Mouse (Mus musculus) embryonic facial prominence, embryonic 10.5 days (tissue): ENCODE measurements around the gene Tns1. TPM values are rescaled to one million over a fixed set of nuclear protein-coding genes. Genes with fewer than 3 reads are reported as not detected.
"Not testable (repeated sequence)": the region's sequence is repeated elsewhere in the genome, so short reads cannot be mapped to it uniquely, and the experiment has no call there.

Experiments
- DNase-seq: peaks from one replicate; pipeline ENCODE4 v3.0.0-alpha.2; 2017; ENCODE audit warnings: low spot score
- H3K27ac ChIP-seq: fragments of 300-500 bp; sonication (generic); replicated peaks from 2 replicates; pipeline ENCODE4 v1.5.1; 2016; ENCODE audit warnings: mild to moderate bottlenecking
- H3K27me3 ChIP-seq: fragments of 300-500 bp; sonication (generic); replicated peaks from 2 replicates; pipeline ENCODE4 v1.6.1; 2016; ENCODE audit warnings: low read depth, mild to moderate bottlenecking; ENCODE audit not compliant: poor library complexity, severe bottlenecking
- H3K36me3 ChIP-seq: fragments of 300-500 bp; sonication (generic); replicated peaks from 2 replicates; pipeline ENCODE4 v1.6.1; 2016; ENCODE audit warnings: mild to moderate bottlenecking, moderate library complexity
- H3K4me1 ChIP-seq: fragments of 300-500 bp; sonication (generic); 2 replicates; pipeline ENCODE4 v1.6.1; 2016
- H3K4me3 ChIP-seq: fragments of 300-500 bp; sonication (generic); 2 replicates; pipeline ENCODE4 v1.5.1; 2016; ENCODE audit warnings: mild to moderate bottlenecking, moderate library complexity
- H3K9me3 ChIP-seq: fragments of 300-500 bp; sonication (generic); 2 replicates; pipeline ENCODE4 v1.6.1; 2016; ENCODE audit warnings: mild to moderate bottlenecking
- WGBS: fragments of 180-500 bp; shearing (Covaris S2); methylation state at CpG from one replicate; pipeline ENCODE4 v1.1.7; 2016; 5-methylcytosine and 5-hydroxymethylcytosine counted together
- polyA plus RNA-seq: library from polyadenylated mRNA; unstranded; fragments of >200 nt; fragmentation: Nextera tagmentation; extraction: Ambion mirVana; gene quantifications from 2 replicates; pipeline ENCODE4 v1.2.1, GENCODE M21; 2016

The Tns1 gene
- 27.4 and 30.4 TPM in 2 replicates for polyA plus RNA-seq

DNA sequence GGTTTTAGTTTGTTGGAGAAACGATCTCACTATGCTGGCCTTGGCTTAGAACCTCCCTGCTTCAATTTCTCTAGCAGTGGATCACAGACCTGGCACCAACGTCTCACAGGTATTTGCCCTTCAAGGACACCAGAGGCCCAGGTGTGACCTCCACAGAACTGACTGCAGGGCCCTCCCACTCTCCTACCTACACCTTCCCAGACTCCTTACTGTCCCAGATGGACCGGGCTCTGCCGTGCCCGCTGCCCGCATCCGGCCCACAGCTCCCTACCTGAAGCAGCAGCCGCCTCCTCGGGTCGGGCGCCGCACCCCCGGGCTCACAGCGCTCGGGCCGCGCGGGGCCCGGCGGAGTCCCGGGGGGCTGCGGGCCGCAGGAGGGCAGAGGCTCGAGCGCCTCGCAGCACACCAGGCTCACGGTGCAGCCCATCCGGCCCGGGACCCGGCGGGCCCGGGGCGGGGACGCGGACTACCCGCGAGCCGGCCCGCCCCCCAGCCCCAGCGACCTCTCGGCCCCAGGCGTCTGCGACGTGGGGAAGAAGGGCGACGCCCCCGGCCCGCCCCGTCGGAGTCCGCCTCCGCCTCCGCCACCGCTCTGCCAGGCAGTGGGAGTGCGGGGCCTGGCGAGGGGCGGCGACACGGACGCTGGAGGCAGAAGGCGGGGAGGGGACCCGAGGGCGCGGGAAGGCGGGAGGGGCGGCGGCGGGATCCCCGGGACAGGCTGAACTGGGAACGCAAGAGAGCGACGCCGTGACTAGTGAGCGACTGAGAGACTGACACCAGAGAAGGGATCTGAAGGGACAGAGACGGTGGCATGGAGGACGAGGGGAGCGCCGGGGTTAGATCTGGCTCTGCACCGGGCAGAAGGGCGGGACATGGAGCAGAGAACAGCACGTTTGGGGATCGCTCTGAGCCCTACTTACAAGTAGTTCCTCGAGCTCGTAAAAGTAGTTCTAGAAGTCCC, at the start of gene Tns1:
Tns1 (minus strand) TSS at position 429 of the 961 bp plus-strand sequence.
- no peaks in the 10 kb centered on the region for H3K36me3 ChIP-seq
- H3K9me3 ChIP-seq: no peaks in the 10 kb centered on the region
- H3K4me1 ChIP-seq: peaks cover 42% of the 10 kb centered on the region
- peak within 1 kb of the TSS; percentile 72 for H3K4me3 ChIP-seq
- peak within 1 kb of the TSS; percentile 81 for H3K27ac ChIP-seq
- peaks cover 67% of the 10 kb centered on the region for H3K27me3 ChIP-seq
- peak; percentile 73 for DNase-seq
- under 1% methylated on average over 84 of the region's 84 CpGs for WGBS

DNA sequence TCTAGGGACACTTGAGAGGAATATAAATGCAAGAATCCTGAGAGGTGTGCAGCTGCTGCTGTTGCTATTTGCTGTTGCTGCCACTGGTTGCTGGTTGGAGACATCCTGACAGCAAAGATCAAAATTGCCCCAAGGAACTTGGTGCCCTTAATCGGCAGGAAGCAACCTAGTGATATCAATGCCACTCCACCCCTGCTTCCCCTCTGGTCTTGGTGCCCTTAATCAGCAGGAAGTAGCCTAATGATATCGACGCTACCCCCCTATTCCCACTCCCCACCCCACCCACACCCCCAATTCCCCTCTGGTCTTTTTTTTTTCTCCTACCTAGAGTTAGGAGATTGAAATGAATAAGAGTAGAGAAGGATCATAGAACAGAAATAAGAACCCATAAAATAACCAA, 48.5 kb upstream of the Tns1 start:
- Histone ChIP-seq H3K27ac (no peak overlapping the region), H3K36me3 (no peaks in the 10 kb centered on the region), H3K27me3 (no peaks in the 10 kb centered on the region), H3K9me3 (no peaks in the 10 kb centered on the region), H3K4me3 (no peak overlapping the region), H3K4me1 (no peaks in the 10 kb centered on the region)
- 81% methylated on average over 3 of the region's 3 CpGs for WGBS
- no peak for DNase-seq

GRCm38 (mm10) chr1:74169721-74170120, 45.5 kb upstream of the Tns1 start:
- WGBS: 82% methylated on average over 3 of the region's 3 CpGs
- Histone ChIP-seq H3K27me3 (no peaks in the 10 kb centered on the region), H3K4me1 (no peaks in the 10 kb centered on the region), H3K4me3 (no peak overlapping the region), H3K9me3 (no peaks in the 10 kb centered on the region), H3K27ac (no peak overlapping the region), H3K36me3 (no peaks in the 10 kb centered on the region)
- DNase-seq: no peak

DNA sequence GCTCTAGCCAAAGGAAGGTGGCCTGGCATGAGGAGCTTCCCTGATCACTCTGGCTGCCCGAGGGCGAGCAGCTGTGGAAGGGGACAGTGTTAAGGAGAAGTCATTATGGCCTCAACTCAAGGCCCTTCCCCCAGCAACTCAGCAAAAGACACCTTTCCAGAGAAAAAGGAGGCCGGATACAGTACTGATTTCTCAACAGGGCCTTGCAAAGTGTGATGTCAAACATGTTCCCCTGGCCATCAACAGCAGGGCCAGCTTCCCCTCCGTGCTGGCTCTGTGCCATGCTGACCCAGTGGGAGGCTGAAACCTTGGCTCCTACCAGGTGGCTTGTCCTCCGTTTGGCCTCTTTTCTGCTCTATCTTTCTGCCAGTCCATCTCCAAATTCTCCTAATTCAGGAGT, 42.9 kb upstream of the Tns1 start:
- no peak overlapping the region for H3K27ac ChIP-seq
- WGBS: 87% methylated on average over 5 of the region's 5 CpGs
- no peak for DNase-seq

DNA sequence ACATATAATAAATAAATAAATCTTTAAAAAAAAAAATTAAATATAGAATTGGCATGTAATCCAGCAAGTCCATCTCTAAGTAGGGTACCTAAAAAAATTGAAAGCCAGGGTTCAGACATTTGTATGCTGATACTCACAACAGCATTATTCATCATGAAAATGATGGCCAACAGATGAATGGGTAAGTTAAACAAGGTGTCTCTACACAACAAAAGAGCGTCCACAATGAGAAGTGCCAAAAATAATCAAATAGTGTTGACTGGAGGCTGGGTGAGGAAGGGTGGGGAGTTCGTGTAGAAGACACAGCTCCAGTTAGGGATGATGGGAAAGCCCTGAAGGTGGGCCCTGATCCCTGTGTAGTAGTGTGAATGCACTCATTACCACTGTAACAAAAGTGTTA, 35.8 kb upstream of the Tns1 start:
- no peak overlapping the region for H3K27ac ChIP-seq
- H3K9me3 ChIP-seq: no peaks in the 10 kb centered on the region
- no peak for DNase-seq
- H3K4me1 ChIP-seq: peaks cover 4% of the 10 kb centered on the region; the same call in 1 of the 2 replicates
- no peak overlapping the region for H3K4me3 ChIP-seq
- H3K36me3 ChIP-seq: no peaks in the 10 kb centered on the region
- 73% methylated on average over 2 of the region's 2 CpGs for WGBS
- H3K27me3 ChIP-seq: no peaks in the 10 kb centered on the region

More for the DNA sequence above, 42.9 kb upstream of the Tns1 start:
- Histone ChIP-seq H3K4me3 (no peak overlapping the region), H3K4me1 (no peaks in the 10 kb centered on the region), H3K9me3 (no peaks in the 10 kb centered on the region), H3K27me3 (no peaks in the 10 kb centered on the region), H3K36me3 (no peaks in the 10 kb centered on the region)

- H3K4me1 ChIP-seq, H3K36me3 ChIP-seq, DNase-seq, H3K27ac ChIP-seq, H3K4me3 ChIP-seq, H3K27me3 ChIP-seq, H3K9me3 ChIP-seq: not testable (repeated sequence)
- 79% methylated on average over 5 of the region's 5 CpGs for WGBS
Measured at GRCm38 (mm10) chr1:74159613-74160012, 35.4 kb upstream of the Tns1 start.

DNA sequence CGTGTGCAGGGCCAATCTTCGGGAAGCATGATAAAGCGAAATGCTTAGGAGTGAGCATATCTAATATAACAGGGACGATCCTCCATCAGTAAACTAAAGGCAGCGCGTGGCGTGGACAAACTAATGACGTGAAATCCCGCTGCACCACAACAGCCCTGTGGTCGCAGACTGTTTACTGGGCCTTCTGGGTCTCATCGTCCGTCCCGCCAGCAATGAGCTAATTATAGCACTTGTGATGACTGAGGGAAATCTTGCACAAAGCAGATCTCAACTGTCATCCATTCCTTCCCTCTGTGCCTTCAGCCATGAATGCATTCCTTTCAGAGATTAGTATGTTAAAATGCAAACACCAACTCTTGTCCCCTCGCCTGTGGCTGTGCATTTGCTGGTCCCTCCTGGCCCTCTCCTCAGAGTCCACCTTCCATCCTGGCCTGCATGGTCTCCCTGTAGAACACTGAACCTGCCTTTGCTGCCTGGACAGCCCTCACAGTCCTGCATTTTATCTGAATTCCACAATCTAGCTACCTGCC, 32.2 kb upstream of the Tns1 start:
- 79% methylated on average over 14 of the region's 14 CpGs for WGBS
- H3K9me3 ChIP-seq: no peaks in the 10 kb centered on the region
- no peak for DNase-seq
- no peak overlapping the region for H3K4me3 ChIP-seq
- peaks cover 20% of the 10 kb centered on the region for H3K4me1 ChIP-seq
- no peaks in the 10 kb centered on the region for H3K36me3 ChIP-seq
- no peak overlapping the region for H3K27ac ChIP-seq
- H3K27me3 ChIP-seq: no peaks in the 10 kb centered on the region

DNA sequence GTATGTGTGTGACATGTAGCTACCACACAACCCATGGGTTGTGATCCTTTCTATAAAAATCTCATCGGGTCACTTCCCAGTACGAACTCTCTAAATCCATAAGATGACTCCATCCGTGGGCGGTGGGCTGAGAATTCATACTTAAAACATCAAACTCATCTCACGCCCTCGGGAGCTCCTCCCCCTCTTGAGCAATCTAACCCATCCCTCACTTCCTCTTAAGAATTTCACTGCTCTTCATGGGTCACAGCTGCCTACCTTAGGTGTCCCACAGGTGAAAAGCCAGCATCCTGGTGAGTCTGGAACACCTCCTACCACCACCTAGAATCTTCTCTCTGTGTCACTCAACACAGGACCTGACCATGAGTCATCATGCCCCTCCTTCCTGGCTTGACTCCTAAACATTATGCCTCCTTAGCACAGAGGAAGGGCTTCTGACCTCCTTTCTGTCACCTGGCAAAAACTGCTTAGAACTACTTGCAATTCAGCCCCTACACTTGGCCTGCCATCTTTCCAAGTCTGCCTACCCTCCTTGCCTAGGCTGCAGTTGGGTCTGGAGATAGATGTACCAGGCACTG, 31.3 kb upstream of the Tns1 start:
- H3K9me3 ChIP-seq: no peaks in the 10 kb centered on the region
- peaks cover 20% of the 10 kb centered on the region for H3K4me1 ChIP-seq
- DNase-seq: no peak
- H3K27ac ChIP-seq: no peak overlapping the region
- no peak overlapping the region for H3K4me3 ChIP-seq
- no peaks in the 10 kb centered on the region for H3K27me3 ChIP-seq
- WGBS: 88% methylated on average over 6 of the region's 6 CpGs
- H3K36me3 ChIP-seq: no peaks in the 10 kb centered on the region

- Histone ChIP-seq H3K4me1 (peaks cover 20% of the 10 kb centered on the region), H3K36me3 (no peaks in the 10 kb centered on the region), H3K27ac (no peak within 1 kb of the TSS), H3K9me3 (no peaks in the 10 kb centered on the region), H3K4me3 (no peak within 1 kb of the TSS), H3K27me3 (no peaks in the 10 kb centered on the region)
- 74% methylated on average over 8 of the region's 8 CpGs for WGBS
- DNase-seq: no peak
Measured at GRCm38 (mm10) chr1:74153461-74154184, 29.4 kb upstream of the Tns1 start, which contains the start of gene Cxcr2. Gene Cxcr2 (plus strand): TSS chr1:74153989.

GRCm38 (mm10) chr1:74151091-74151490, 26.8 kb upstream of the Tns1 start:
- Histone ChIP-seq H3K27me3 (no peaks in the 10 kb centered on the region), H3K27ac (no peak overlapping the region), H3K36me3 (no peaks in the 10 kb centered on the region), H3K4me1 (peaks cover 17% of the 10 kb centered on the region), H3K9me3 (no peaks in the 10 kb centered on the region), H3K4me3 (no peak overlapping the region)
- no peak for DNase-seq
- WGBS: 84% methylated on average over 3 of the region's 3 CpGs

GRCm38 (mm10) chr1:74150101-74150500, 25.9 kb upstream of the Tns1 start:
- H3K27ac ChIP-seq: no peak overlapping the region
- no peak overlapping the region for H3K4me3 ChIP-seq
- no peaks in the 10 kb centered on the region for H3K36me3 ChIP-seq
- no peaks in the 10 kb centered on the region for H3K9me3 ChIP-seq
- peaks cover 16% of the 10 kb centered on the region for H3K4me1 ChIP-seq
- no peak for DNase-seq
- WGBS: 79% methylated on average over 3 of the region's 3 CpGs
- H3K27me3 ChIP-seq: no peaks in the 10 kb centered on the region

DNA sequence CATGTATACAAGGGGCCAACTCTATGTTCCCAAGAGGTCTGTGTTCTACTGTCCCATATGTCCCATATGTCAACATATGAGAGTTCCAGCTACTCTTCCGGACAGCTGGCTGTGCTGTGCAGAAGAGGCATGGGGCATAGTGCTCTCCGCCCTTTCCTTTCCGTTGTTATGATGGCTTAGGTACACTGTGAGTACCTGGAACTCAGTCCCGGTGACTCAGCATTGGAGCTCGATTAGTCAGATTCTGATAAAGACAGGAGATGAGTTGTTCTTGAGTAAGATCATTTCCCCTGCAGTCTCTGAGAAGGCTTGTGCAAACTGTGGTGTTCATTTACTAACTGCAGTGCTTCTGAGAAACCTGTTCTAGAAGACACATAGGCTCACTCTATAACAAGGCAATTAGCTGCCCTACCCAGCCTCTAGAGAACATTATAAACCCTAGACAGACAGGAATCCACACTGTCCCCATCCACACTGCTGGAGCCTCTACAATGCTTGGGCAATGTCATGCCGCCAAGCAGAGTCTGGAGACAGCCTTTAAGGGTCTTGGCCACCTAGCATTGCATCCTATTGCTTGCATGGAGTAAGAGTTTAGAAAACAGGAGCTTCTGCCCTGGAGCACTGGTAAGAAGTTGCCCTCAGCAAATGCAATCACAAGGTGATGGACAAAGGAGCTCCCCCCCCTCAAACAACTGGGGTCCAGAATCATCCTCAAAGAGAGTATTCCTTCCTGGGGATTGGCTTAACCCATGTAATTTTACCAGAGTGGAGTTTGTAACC, 25.0 kb upstream of the Tns1 start:
- WGBS: 91% methylated on average over 6 of the region's 6 CpGs
- H3K9me3 ChIP-seq: no peaks in the 10 kb centered on the region
- H3K4me1 ChIP-seq: peaks cover 8% of the 10 kb centered on the region
- no peak overlapping the region for H3K27ac ChIP-seq
- H3K4me3 ChIP-seq: no peak overlapping the region
- no peaks in the 10 kb centered on the region for H3K36me3 ChIP-seq
- H3K27me3 ChIP-seq: no peaks in the 10 kb centered on the region
- DNase-seq: no peak
